9 mouse cellular contexts compared by ENCODE assay signal in genomic region chr12:35038668-35039570, GRCm38 (mm10). TPM values are rescaled to one million over a fixed set of nuclear protein-coding genes. Genes with fewer than 3 reads are reported as not detected.
DNase-seq lines count a peak whose midpoint lies in the region; ATAC-seq lines count a peak whose summit lies in the region.
"Had no signal": no experiment of that assay in that cellular context is flagged by ENCODE, and none has a peak within 500 bp of the region (broad histone marks: within the 10 kb centered on the region; RNA-seq: fewer than 3 reads in every experiment).

No protein-coding gene starts in this region.

- ATAC-seq in lung, embryonic 16.5 days (ENCODE audit: low read depth), result peak; percentile 41; the same call in 1 of the 2 replicates
- peak; percentile 68 for ATAC-seq in common myeloid progenitor, adult 5-6 weeks (replicated peaks; ENCODE audit: low read depth, poor library complexity, severe bottlenecking)
- peak; percentile 66; the same call in 1 of the 2 replicates for ATAC-seq in heart, embryonic 15.5 days (replicated peaks; ENCODE audit: insufficient number of reproducible peaks, insufficient read depth, low FRiP score, low read depth)
- ATAC-seq in midbrain, embryonic 16.5 days, result no peak
- ATAC-seq in monocyte, adult 5-6 weeks (replicated peaks; ENCODE audit: insufficient number of reproducible peaks, low FRiP score, low TSS enrichment, poor library complexity, severe bottlenecking), result no peak
- ATAC-seq in erythroid progenitor cell, adult 5-6 weeks (replicated peaks; ENCODE audit: low FRiP score, poor library complexity, severe bottlenecking), result no peak

- WGBS in lung, embryonic 16.5 days, result 15% methylated on average over 14 of the region's 14 CpGs
- WGBS in heart, embryonic 15.5 days, result 9% methylated on average over 14 of the region's 14 CpGs
- 30% methylated on average over 14 of the region's 14 CpGs for WGBS in midbrain, embryonic 16.5 days

- no peaks in the 10 kb centered on the region for H3K36me3 ChIP-seq in lung, embryonic 16.5 days (ENCODE audit: control insufficient read depth, insufficient read depth, low read length)
- H3K36me3 ChIP-seq in heart, embryonic 15.5 days, result no peaks in the 10 kb centered on the region
- H3K36me3 ChIP-seq in midbrain, embryonic 16.5 days (ENCODE audit: control insufficient read depth, insufficient read depth, low read length), result no peaks in the 10 kb centered on the region

- H3K9me3 ChIP-seq in lung, embryonic 16.5 days (ENCODE audit: control insufficient read depth, low read length), result no peaks in the 10 kb centered on the region
- H3K9me3 ChIP-seq in heart, embryonic 15.5 days (replicated peaks), result no peaks in the 10 kb centered on the region
- H3K9me3 ChIP-seq in midbrain, embryonic 16.5 days (replicated peaks; ENCODE audit: control insufficient read depth, low read length, poor library complexity, severe bottlenecking), result no peaks in the 10 kb centered on the region

- DNase-seq in lung, postnatal 36 days, result no peak
- peak; percentile 53 for DNase-seq in layer of hippocampus, adult 9-11 months

- no peaks in the 10 kb centered on the region for H3K27me3 ChIP-seq in lung, embryonic 16.5 days (ENCODE audit: control insufficient read depth, insufficient read depth, low read depth, low read length)
- H3K27me3 ChIP-seq in heart, embryonic 15.5 days, result no peaks in the 10 kb centered on the region
- no peaks in the 10 kb centered on the region for H3K27me3 ChIP-seq in midbrain, embryonic 16.5 days (ENCODE audit: control insufficient read depth, insufficient read depth, low read depth, low read length)

- H3K4me3 ChIP-seq in lung, embryonic 16.5 days (ENCODE audit: low read length), result peak overlapping the region; percentile 35
- H3K4me3 ChIP-seq in heart, embryonic 15.5 days, result peak overlapping the region; percentile 42
- H3K4me3 ChIP-seq in midbrain, embryonic 16.5 days (ENCODE audit: low read depth, low read length), result no peak overlapping the region

- no peak overlapping the region; the same call in 1 of the 2 replicates for H3K27ac ChIP-seq in lung, embryonic 16.5 days (ENCODE audit: low read length)
- H3K27ac ChIP-seq in heart, embryonic 15.5 days, result peak overlapping the region; percentile 74
- no peak overlapping the region for H3K27ac ChIP-seq in midbrain, embryonic 16.5 days (ENCODE audit: low read length)

- peak overlapping the region; percentile 47 for H3K4me2 ChIP-seq in lung, embryonic 16.5 days (ENCODE audit: low read depth, low read length)
- peak overlapping the region; percentile 64 for H3K4me2 ChIP-seq in heart, embryonic 15.5 days
- H3K4me2 ChIP-seq in midbrain, embryonic 16.5 days (ENCODE audit: low read length), result peak overlapping the region; percentile 25

- 0 out of 2 replicates have a peak, but pooled peaks cover 5% of the 10 kb centered on the region for H3K4me1 ChIP-seq in lung, embryonic 16.5 days (replicated peaks; ENCODE audit: control insufficient read depth, insufficient read depth, low read length)
- H3K4me1 ChIP-seq in heart, embryonic 15.5 days (replicated peaks), result peaks cover 9% of the 10 kb centered on the region; the same call in 1 of the 2 replicates
- no peaks in the 10 kb centered on the region for H3K4me1 ChIP-seq in midbrain, embryonic 16.5 days (ENCODE audit: control insufficient read depth, insufficient read depth, low read length)

- H3K9ac ChIP-seq in lung, embryonic 16.5 days (ENCODE audit: low read length), result peak overlapping the region; percentile 49
- H3K9ac ChIP-seq in heart, embryonic 15.5 days, result no peak overlapping the region
- H3K9ac ChIP-seq in midbrain, embryonic 16.5 days (ENCODE audit: low read depth, low read length), result no peak overlapping the region

RNA-seq across cellular contexts. Expression of gene Snx13, which starts 8.1 kb away (rescaled TPM):
- polyA plus RNA-seq in lung, embryonic 16.5 days (2015; fragmentation: Nextera tagmentation; extraction: Ambion mirVana), result 28.2 and 29.0 TPM in 2 replicates
- 18.7 and 33.2 TPM in 2 replicates for total RNA-seq in common myeloid progenitor, adult 5-6 weeks (2017)
- polyA plus RNA-seq in heart, embryonic 15.5 days (2015; fragmentation: Nextera tagmentation; extraction: Ambion mirVana), result 29.2 and 33.6 TPM in 2 replicates
- 28.8 and 33.2 TPM in 2 replicates for polyA plus RNA-seq in midbrain, embryonic 16.5 days (2015; fragmentation: Nextera tagmentation; extraction: Ambion mirVana)
- total RNA-seq in monocyte, adult 5-6 weeks (2017), result 38.4 to 57.2 TPM (median 40.9 TPM) in 3 replicates
- 14.1 and 31.0 TPM in 2 replicates for total RNA-seq in erythroid progenitor cell, adult 5-6 weeks (2015; ENCODE audit: low replicate concordance)
- total RNA-seq in erythroid progenitor cell, adult 5-6 weeks (2017; ENCODE audit: low replicate concordance), result 10.4 and 25.4 TPM in 2 replicates

RNA-seq across cellular contexts. Expression of gene Prps1l1, which starts 54.4 kb away (rescaled TPM):
- polyA plus RNA-seq in lung, embryonic 16.5 days (2015; fragmentation: Nextera tagmentation; extraction: Ambion mirVana), result not detected in 2 replicates
- total RNA-seq in common myeloid progenitor, adult 5-6 weeks (2017), result 0.55 TPM in 1 of 2 replicates, not detected in the other
- polyA plus RNA-seq in heart, embryonic 15.5 days (2015; fragmentation: Nextera tagmentation; extraction: Ambion mirVana), result not detected in 2 replicates
- polyA plus RNA-seq in midbrain, embryonic 16.5 days (2015; fragmentation: Nextera tagmentation; extraction: Ambion mirVana), result not detected in 2 replicates
- total RNA-seq in monocyte, adult 5-6 weeks (2017), result not detected in 3 replicates
- not detected in 2 replicates for total RNA-seq in erythroid progenitor cell, adult 5-6 weeks (2015; ENCODE audit: low replicate concordance)
- total RNA-seq in erythroid progenitor cell, adult 5-6 weeks (2017; ENCODE audit: low replicate concordance), result 2.2 TPM in 1 of 2 replicates, not detected in the other
- total RNA-seq: adrenal gland, adult 18-20 months had no signal

Comparison
In these comparisons a context has a peak if more than half of its experiments do, and no peak if none do; other contexts are left out.
1. ATAC-seq: peak in lung, embryonic 16.5 days (single experiment), common myeloid progenitor, adult 5-6 weeks (single experiment) and heart, embryonic 15.5 days (single experiment); none in midbrain, embryonic 16.5 days (single experiment), monocyte, adult 5-6 weeks (single experiment) and erythroid progenitor cell, adult 5-6 weeks (single experiment).
2. Peak in every context shown above with its lines, with median percentiles within 50 percentile points of each other: H3K4me2 ChIP-seq.